ENCODE assay signal across 29 mouse cellular contexts in genomic region chr13:79801591-79801990, GRCm38 (mm10).
"Had no signal": no experiment of that assay in that cellular context is flagged by ENCODE, and none has a peak within 500 bp of the region (broad histone marks: within the 10 kb centered on the region; RNA-seq: fewer than 3 reads in every experiment).

No protein-coding gene starts in this region.

- H3K4me3 ChIP-seq: left cerebral cortex, adult 2 months; limb, embryonic 10.5 days; limb, embryonic 12.5 days; limb, embryonic 13.5 days; limb, embryonic 15.5 days; liver, embryonic 12.5 days; liver, embryonic 13.5 days; liver, embryonic 15.5 days; lung, embryonic 15.5 days; megakaryocyte, embryonic 14.5 days; midbrain, embryonic 10.5 days; midbrain, embryonic 15.5 days; myocyte; neural tube, embryonic 12.5 days had no signal

- H3K4me1 ChIP-seq: limb, embryonic 10.5 days; limb, embryonic 12.5 days; limb, embryonic 13.5 days; limb, embryonic 15.5 days; liver, embryonic 12.5 days; liver, embryonic 13.5 days; liver, embryonic 15.5 days; lung, embryonic 15.5 days; megakaryocyte, embryonic 14.5 days; midbrain, embryonic 10.5 days; midbrain, embryonic 15.5 days; neural tube, embryonic 12.5 days had no signal

- H3K9me3 ChIP-seq: limb, embryonic 10.5 days; limb, embryonic 12.5 days; limb, embryonic 13.5 days; limb, embryonic 15.5 days; liver, embryonic 13.5 days; liver, embryonic 15.5 days; lung, embryonic 15.5 days; midbrain, embryonic 15.5 days; neural tube, embryonic 12.5 days had no signal

- H3K27ac ChIP-seq: left cerebral cortex, adult 2 months; limb, embryonic 10.5 days; limb, embryonic 12.5 days; limb, embryonic 13.5 days; limb, embryonic 15.5 days; liver, embryonic 12.5 days; liver, embryonic 13.5 days; liver, embryonic 14.5 days; liver, embryonic 15.5 days; lung, embryonic 15.5 days; macrophage; midbrain, embryonic 10.5 days; midbrain, embryonic 15.5 days; neural tube, embryonic 12.5 days had no signal

- H3K4me2 ChIP-seq: limb, embryonic 12.5 days; limb, embryonic 13.5 days; limb, embryonic 15.5 days; liver, embryonic 11.5 days; liver, embryonic 12.5 days; liver, embryonic 13.5 days; liver, embryonic 15.5 days; lung, embryonic 14.5 days; lung, embryonic 15.5 days; midbrain, embryonic 15.5 days; neural tube, embryonic 12.5 days had no signal

- H3K36me3 ChIP-seq: limb, embryonic 10.5 days; limb, embryonic 12.5 days; limb, embryonic 13.5 days; limb, embryonic 15.5 days; liver, embryonic 12.5 days; liver, embryonic 13.5 days; liver, embryonic 15.5 days; lung, embryonic 15.5 days; midbrain, embryonic 10.5 days; midbrain, embryonic 15.5 days; neural tube, embryonic 12.5 days had no signal

- H3K27me3 ChIP-seq: limb, embryonic 12.5 days; limb, embryonic 13.5 days; limb, embryonic 15.5 days; liver, embryonic 12.5 days; liver, embryonic 13.5 days; liver, embryonic 15.5 days; lung, embryonic 15.5 days; megakaryocyte, embryonic 14.5 days; midbrain, embryonic 15.5 days; neural tube, embryonic 12.5 days had no signal

- ATAC-seq: liver, embryonic 12.5 days; liver, postnatal 0 days; lung, postnatal 0 days; midbrain, embryonic 15.5 days had no signal

- H3K9ac ChIP-seq: limb, embryonic 12.5 days; limb, embryonic 13.5 days; limb, embryonic 15.5 days; liver, embryonic 12.5 days; liver, embryonic 13.5 days; liver, embryonic 14.5 days; liver, embryonic 15.5 days; liver, postnatal 0 days; lung, embryonic 14.5 days; lung, embryonic 15.5 days; midbrain, embryonic 15.5 days; neural tube, embryonic 12.5 days had no signal

- DNase-seq: layer of hippocampus, postnatal 36 days; left cerebral cortex, postnatal 4 days; liver; liver, embryonic 13.5 days; liver, postnatal 0 days; lung, adult 18-20 months; lung, adult 2 months; lung, embryonic 14.5 days; lung, postnatal 10 days; lung, postnatal 14 days; lung, postnatal 36 days; lung, postnatal 4 days had no signal
